Mouse (Mus musculus): ENCODE measurements at regions not wholly inside any gene's neighbourhood (a gene's known extent, or its start where the extent isn't known, plus 50 kb on each side); places are given as distances from the start of the nearest gene placed in this dataset.

DNA sequence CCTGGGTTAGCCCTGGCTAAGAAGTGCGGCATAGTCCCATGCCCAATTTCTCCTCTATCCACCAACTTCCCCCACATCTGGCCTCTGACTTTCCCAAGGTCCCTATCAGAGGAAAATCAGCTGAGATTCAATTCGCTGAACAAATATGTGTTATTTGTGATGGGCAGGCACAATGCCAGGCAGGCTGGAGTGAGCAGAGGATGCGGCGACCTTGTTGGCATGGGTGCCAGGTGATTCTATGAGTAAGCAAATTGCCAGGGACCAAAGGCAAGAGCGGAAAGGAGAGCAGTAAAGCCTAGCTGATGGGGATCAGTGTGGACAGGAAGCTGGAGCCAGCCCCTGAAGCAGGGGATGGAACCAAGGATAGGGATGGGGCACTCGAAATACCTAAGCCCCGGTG lies 196.9 kb upstream of the Ppargc1a start:
- TF ChIP-seq POLR2A (IDR thresholded peaks at IDR 0.05; ENCODE audit: control insufficient read depth, low read depth, low read length) (no peak), CTCF (IDR thresholded peaks at IDR 0.05; ENCODE audit: control insufficient read depth, insufficient read depth, insufficient replicate concordance, low read depth, low read length) (no peak)
